Mouse (Mus musculus): ENCODE data around the gene Grid1.

The Grid1 gene

DNA sequence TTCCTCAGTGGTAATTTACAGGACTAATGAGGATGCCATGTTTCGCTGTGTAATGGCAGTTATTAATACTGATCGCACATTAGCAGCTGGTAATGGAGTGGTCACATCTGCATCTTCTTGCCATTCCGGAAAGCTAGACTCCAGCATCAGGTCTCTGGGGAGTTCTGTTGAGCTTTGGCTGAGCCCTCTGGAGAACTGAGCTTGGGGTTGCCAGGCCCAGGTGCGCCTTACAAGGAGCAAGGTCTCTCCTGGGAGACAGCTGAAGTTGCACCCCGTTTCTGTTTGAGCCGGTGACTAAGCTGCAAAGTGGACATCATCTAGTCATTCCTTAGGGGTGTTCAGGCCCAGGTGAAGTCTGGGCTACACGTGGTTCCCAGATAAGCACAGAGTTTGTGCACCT lies 186.8 kb downstream of the Grid1 start:
- in situ Hi-C loops (cut with MboI, MseI): no loop called here

DNA sequence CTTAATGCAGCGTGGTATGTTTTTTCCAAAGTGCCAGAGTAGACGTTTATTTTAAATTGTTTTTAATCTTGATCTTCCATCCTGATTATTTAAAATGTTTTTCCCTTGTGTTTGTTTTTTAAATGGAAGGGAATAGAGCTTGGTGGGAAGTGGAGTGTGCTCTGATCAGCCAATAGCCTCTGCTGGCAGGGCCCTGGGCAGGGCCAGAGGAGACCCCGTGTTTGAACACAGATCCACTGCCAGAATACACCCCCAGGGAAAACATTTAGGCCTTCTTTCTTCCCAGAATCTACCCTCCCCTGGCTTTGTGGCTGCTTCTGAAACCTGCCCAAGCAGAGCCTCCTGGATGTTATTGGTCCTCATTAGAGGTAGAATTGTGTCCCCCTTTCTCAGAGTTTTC lies 188.8 kb downstream of the Grid1 start:
- in situ Hi-C loops (cut with MboI, MseI): no loop called here

DNA sequence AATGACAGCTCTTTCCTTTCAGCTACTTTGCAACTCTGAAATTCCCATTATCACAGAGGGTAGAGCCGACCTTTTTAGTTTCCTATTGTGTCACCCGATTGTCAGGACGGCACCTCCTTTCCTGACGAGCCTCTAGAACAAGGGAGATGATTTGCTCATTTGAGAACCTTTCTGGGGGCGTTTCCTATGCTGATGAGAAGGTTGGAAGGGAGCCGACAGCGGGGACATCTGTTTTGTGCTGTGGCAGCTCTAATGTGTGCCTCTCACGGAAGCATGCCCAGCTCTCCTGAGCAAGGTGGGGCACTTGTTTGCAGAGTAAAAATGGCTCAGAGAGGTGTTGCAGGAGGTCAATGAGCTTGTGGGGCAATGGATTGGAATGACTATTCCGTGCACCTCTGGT lies 189.2 kb downstream of the Grid1 start:
- in situ Hi-C loops (cut with MboI, MseI): no loop called here

DNA sequence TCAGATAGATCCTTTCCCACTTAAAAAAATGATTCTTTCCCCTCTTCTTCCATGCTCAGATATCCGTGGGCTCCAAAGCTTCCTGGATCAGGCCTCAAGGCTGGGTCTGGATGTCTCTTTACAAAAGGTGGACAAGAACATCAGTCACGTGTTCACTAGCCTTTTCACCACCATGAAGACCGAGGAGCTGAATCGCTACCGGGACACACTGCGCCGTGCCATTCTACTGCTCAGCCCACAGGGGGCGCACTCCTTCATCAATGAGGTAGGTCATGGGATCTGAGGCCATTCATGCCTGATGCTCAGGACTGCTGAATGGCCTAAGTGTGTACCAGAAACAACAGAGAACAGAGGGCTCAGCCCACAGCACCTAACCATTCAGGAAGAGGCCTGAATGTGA lies 206.8 kb downstream of the Grid1 start:
- in situ Hi-C loops (cut with MboI, MseI): no loop called here

DNA sequence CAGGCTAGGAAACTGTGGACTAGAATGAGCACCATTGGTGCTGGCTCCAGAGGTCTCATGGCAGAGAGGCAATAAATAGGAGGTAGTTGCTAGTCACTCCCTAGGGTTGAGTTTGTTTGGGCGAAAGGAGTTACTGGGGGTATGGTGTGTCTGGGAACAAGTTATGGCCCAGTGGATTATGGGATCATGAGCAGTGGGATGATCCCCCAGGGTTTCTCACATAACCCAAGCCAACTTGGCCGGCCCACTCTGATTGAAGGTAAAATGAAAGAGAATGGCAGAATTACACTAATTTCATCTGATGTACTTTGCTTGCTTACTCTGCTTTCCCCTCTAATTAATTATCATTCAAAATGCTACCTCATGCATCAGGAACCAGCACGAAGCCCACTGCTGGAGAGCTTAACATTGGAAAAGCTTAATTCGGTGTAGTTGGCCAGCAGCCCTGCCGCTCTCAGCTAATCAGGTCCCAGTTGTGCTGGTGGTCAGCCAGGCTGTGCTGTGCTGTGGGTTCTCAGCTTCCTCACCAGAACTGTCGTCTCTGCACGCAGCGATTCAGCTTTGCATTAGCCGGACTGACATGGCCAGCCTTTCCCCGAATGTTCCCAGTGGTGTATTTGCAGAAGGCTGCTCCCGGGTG lies 207.7 kb downstream of the Grid1 start:
- in situ Hi-C loops (cut with MboI, MseI): no loop called here

DNA sequence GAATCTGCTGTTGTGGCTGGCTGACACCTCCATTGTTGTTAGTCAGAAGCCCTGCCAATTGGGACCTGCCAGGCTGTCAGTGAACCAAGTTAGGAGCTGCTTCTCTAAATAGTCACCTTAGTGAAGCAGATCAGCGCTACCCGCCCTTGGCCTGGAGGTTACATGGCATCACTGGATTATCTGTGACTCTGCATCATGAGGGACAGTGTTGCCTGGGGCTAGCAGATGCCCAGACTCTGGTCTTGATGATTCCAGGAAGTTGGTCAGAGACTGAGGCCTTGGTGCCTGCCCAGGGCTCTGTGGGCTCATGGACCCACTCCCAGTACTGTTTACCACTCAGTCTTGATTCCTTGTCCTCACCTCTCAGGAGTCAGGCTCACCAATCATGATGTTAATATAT lies 209.7 kb downstream of the Grid1 start:
- in situ Hi-C loops (cut with MboI, MseI): no loop called here

DNA sequence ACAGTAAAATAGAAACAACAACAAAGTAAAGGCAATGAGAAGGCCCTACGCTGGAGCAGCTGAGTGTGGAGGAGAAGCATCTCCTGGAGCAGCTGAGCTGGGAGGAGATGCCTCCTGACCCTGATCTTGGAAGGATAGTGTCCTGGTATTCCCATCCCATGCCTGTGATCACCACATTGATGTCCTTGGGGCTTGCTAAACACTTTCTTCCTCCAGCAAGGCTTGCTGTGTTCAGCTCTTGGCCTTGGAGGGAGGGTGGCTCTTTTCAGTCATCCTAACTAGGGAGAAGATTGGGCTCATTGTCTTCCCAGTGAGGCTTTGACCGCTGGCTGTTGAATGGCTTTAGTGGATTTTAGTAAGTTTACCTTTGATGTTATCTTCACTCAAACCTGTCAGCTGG lies 210.4 kb downstream of the Grid1 start:
- in situ Hi-C loops (cut with MboI, MseI): no loop called here

DNA sequence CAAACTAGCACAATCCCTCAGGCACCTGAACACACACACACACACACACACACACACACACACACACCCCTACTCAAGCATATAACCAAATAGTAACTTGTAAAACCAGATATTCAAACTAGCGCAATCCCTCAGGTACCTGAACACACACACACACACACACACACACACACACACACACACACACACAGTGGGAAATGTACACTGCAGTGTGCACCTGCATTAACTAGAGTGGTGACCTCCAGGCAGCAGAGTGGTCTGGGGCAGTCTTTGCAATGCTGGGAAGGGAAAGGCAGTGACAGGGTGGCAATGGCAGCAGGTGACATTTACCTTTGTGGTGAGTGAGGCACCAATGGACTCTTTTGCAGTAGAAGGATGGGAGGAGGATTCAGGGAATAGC lies 212.4 kb downstream of the Grid1 start:
- in situ Hi-C loops (cut with MboI, MseI): no loop called here

DNA sequence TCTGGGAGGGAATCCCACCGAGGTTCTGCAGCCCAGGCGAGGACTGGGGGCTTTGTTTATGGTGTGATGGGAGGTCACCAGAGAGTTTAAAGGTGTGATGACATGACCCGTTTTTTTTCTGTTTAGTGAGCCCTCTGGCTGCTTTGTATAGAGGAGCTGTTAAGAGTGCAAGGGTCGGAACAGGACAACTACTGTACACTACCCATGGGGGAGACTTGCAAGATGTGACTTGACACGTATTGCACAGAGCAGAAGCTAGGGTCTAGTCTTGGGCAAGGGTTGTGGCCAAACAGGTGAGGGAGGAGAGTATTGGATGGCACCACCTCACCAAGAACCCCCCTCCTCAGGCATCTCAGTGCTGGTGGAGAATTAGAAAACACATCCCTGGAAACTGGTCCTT lies 224.4 kb downstream of the Grid1 start:
- in situ Hi-C loops (cut with MboI, MseI): no loop called here

DNA sequence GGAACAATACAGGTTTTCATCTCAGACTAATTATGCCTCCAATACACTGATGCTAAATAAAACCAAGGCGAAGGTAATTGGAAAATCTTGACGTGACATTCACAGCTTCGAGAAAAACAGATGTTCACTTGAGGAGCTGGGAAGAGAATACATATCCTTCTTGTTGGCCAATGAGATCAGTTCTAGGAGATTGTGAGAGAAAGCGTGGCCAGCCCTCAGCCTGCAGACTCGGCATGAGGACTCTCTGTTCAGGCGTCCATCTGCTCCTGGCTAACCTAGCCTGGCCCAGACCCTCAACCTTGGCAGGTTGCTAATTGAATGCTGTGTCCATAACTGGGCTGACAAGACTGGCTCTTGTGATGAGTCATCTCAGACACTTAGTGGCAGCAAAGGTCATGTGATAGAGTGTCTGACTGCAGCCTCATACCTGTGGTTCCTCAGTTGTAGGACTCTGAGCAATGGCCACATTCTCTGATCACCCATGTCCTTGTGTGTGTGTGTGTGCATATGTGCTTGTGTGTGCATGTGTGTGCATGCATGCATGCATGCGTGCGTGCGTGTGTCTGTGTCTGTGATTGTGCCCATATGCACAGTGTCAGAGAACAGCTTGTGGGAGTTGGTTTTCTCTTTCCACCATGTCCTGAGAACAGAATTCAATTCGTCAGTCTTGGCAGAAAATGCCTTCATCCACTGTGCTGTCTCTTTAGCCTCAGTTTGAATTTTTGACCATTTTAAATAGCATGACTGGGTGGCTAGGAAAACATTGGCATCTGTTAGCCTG lies 225.2 kb downstream of the Grid1 start:
- in situ Hi-C loops (cut with MboI, MseI): no loop called here

DNA sequence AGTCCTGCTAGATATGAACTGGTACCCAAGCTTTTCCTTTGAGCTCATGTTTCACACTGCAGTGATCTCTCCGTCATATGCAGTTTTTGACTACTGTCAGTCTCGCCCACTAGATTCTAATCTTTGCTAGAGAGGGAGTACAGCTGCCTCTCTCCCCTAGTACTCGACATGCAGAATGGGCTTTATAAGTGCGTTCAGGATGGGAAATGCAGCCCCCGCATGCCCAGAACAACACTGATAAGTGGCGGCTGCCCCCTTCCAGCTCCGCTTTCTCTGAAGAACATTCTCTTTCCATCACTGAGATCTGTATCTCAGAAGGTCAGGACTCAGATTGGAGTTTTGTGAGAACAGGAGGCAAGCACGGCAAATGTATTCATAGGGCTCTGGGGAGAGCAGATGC lies 229.3 kb downstream of the Grid1 start:
- in situ Hi-C loops (cut with MboI, MseI): no loop called here

DNA sequence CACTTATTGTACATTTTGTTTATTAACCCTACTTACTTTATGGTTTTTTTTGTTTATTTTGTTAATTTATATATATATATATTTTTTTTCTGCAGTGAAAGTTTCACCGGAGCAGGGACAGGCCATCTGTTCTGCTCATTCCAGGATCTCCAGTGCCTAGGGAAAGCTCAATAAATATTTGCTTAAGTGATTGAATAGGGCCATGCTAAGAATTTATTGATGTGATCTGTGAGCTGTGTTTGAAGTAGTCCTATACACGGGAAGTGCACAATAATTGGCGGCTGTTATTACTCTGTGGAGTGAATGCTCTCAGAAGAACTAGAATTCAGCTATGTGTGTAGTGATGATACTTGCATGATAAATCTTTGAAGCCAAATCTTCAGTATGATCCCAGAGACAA lies 234.2 kb downstream of the Grid1 start:
- in situ Hi-C loops (cut with MboI, MseI): no loop called here

DNA sequence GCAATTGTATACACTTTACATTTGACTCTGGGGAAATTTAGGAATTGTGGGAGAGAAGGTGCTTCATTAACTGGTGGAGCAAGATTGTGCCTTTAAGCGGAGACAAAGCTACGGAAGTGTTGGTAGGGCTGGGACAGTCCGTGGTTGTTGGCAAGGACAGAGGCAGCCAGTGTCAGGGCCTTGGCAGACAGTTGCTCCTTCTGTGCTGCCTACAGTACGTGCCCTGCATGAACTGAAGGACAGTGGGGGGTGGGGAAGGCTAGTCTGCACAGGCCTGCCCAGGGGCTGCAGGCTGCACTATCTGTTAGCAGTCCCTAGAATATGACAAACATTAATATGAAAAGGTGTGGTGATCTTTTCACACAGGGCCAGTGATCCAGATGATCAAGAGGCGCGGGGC lies 254.7 kb downstream of the Grid1 start:
- in situ Hi-C loops (cut with MboI, MseI): no loop called here

DNA sequence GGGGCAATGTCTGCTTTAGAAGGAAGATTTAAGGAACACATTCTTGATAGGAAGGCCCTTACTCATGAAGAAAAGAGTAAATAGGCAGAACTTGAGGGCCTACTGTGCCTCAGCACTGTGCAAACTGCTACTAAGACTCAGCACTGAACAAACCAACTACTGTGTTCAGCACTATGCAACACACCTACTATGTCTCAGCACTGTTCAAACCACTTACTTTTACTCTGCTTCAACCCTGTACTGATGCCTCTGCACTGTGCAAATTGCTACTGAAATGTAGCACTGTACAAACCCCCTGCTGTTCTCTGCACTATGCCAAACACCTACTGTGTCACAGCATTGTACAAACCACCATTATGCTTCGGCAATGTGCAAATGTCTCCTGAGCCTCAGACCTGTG lies 260.0 kb downstream of the Grid1 start:
- in situ Hi-C loops (cut with MboI, MseI): no loop called here

DNA sequence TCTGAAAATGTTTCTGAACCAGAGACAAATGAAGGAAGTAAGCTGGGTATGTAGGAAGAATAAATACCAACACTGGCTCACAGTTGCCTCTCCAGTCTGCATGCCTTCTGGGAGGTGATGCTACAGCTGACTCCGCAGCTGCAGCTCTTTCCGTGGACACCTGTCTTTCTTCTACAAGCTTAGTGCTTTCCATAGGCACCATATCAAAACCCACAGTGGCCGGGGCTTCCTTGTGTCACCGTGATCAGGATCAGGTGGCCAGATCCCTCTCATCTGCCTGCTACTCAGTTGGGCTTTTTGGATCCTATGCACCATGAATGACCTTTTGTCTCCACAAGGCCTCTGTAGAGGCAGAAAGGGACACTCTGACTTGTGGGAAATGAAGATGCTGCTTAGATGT lies 272.7 kb downstream of the Grid1 start:
- in situ Hi-C loops (cut with MboI, MseI): no loop called here

DNA sequence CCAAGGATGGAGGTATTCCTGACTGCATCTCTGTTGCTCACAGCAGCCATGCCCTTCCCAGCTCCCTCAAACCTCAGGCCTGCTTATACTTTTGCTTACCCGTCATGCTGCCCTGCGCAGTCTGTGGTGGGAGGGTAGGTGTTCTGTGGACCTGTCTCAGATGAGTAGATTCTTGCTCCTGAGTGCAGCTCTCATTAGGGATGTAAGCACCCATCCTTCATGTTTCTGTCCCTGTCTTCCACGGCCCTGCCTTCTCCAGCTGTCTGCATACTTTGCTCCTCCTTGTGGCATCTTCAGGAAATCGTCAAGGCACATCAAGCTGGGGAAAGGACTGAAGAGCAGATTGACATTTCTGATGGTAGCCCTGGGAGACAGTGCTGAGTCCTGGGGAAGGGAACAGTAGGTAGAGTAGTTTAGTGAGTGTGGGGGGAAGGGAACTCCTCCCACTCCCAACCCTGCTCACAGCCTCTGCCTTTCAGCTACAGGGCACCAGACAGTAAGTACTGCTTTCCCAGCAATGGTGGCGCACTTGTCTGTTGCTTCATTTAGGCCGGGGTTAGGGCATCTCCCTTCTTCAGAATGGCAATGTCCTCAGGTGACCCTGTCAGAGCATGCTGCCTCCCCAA lies 273.8 kb downstream of the Grid1 start:
- in situ Hi-C loops (cut with MboI, MseI): no loop called here

DNA sequence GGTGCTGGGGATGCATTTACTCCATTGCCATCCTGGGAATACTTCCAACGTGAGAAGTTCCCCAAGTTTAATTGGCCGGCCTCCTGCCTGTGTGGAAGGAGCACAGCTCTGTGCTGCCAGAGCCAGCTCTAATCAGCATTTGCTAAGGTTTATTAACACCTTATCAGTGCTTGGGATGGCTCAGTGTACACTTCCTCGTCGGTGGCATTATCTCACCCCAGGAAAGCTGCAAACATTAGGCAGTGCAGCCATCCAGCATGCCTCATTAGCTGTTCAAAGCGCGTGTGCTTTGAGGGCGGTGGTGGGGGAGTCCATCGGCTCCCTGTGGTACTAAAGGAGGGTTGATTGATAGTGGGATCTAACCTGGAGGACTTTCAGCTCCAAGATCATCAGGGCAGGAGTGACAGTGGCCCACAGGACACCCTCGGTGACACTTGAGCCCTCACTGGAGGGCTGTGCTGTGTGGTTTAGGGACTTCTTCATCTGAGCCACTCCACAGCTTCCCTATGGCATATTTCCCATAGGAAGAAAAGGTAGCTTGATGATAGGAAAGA lies 275.7 kb downstream of the Grid1 start:
- in situ Hi-C loops (cut with MboI, MseI): no loop called here

DNA sequence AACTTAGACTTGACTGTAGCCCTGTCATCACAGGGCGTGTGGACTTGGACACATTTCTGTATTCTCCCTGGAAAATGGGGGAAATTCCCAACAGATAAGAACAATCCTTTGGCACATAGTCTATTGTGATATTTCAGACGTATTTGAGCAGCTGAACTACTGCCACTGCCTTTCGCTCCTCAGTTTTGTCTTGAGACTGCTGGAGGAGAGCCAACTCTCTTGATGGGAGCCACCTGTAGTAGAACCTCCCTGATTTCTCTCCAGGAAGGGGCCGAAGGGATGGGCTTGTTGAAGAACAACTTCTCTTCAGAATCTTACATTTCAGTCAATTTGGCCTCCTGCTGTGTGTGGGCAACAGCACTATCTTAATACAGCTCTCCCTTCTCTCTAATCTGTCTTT lies 276.2 kb downstream of the Grid1 start:
- in situ Hi-C loops (cut with MboI, MseI): no loop called here

DNA sequence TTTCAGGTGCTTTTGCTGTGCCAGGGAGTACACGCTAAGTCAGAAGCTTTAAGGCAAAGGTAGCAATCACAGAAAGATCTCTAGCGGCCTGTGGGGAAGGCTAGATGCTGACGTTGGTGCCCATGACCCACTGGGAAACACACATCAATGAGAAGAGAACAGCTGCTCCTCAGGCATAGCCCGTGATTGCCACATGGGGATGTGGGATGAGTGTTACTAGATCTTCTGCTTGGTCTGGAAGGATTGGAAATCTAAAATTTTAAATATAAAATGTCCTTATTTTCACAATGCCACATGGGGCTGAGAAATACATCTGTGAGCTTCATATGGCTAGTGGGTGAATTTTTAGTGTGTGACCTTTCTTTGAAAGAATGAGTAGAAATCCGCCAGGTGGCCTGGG lies 277.3 kb downstream of the Grid1 start:
- in situ Hi-C loops (cut with MboI, MseI): no loop called here

DNA sequence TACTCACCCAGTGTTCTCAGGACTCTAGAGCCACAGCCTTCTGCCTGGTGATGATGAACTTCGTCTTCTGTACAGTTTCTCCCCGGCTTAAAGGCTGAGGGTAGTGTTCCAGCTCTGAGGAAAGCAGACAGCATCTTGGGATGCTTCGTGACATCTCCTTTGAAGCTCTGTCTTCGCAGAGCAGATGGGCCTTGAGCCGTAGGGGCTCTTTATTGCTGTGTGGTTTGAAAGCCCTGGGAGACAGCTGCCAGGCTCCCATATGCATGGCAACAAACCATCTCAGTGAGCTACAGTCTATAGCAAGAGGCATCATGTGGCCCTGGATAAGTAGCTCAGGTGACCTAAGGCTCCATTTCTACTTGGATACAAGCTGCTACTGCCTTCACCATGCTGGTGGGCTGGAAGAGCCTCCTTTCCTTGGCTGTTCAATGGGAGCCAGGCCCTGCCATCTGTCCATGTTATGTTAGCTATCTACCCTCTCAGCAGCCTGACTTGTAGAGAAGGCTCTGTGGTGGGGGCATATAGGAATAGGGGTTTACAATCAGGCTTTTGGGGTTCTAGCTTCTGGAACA lies 283.8 kb downstream of the Grid1 start:
- in situ Hi-C loops (cut with MboI, MseI): no loop called here

DNA sequence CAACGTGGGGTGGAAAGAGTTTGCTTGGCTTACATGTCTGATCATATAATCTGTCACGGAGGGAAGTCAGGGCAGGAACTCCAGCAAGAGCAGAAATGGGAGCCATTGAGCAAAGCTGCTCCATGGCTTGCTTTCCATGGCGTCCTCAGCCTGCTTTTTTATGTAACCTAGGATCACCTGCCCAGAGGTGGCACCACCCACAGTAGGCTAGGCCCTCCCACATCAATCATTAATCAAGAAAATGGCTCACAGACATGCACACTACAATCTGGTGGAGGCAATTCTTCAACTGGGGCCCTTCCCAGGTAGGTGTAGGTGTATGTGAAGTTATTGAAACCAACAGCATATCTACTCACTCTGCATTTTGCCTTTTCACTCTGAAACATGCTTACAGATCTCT lies 287.7 kb downstream of the Grid1 start:
- in situ Hi-C loops (cut with MboI, MseI): no loop called here

DNA sequence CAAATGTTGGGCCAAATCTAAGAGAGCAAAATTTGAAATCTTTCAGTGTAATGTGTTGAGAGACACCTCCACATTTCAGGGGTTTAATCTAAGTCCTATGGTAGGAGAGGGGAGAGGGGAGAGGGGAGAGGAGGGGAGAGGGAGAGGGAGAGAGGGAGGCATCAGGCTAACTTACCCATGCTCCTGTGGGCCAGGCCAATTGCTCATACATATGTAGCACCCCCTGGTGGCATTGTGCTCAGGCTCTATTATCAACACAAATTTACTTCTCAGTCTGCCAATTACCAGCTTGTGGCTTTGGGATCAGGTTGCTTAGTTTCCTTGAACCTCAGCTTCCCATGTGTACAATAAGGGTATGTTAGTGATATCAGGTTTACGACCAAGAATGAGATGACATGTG lies 291.0 kb downstream of the Grid1 start:
- in situ Hi-C loops (cut with MboI, MseI): no loop called here

All from T-helper 2 cell (primary cell).